Mouse (Mus musculus) neural tube, embryonic 15.5 days (tissue): ENCODE measurements at regions not wholly inside any gene's neighbourhood (a gene's known extent, or its start where the extent isn't known, plus 50 kb on each side); places are given as distances from the start of the nearest gene placed in this dataset.
"Not testable (repeated sequence)": the region's sequence is repeated elsewhere in the genome, so short reads cannot be mapped to it uniquely, and the experiment has no call there.

Experiments used
- ATAC-seq: fragments of 200-750 bp; cut with Nextera tagmentation; 2 replicates; pipeline ENCODE4 v1.8.0; 2017; ENCODE audit warnings: mild to moderate bottlenecking, moderate TSS enrichment, moderate library complexity; ENCODE audit not compliant: low FRiP score
- H3K27ac ChIP-seq: fragments of 300-500 bp; sonication (generic); replicated peaks from 2 replicates; pipeline ENCODE4 v1.5.1; 2015; ENCODE audit warnings: mild to moderate bottlenecking, inconsistent platforms
- H3K27me3 ChIP-seq: fragments of 300-500 bp; sonication (generic); replicated peaks from 2 replicates; pipeline ENCODE4 v1.6.1; 2015; ENCODE audit warnings: inconsistent platforms
- H3K36me3 ChIP-seq: fragments of 300-500 bp; sonication (generic); 2 replicates; pipeline ENCODE4 v1.6.1; 2015; ENCODE audit warnings: inconsistent platforms
- H3K4me1 ChIP-seq: fragments of 300-500 bp; sonication (generic); 2 replicates; pipeline ENCODE4 v1.6.1; 2015; ENCODE audit warnings: inconsistent platforms
- H3K4me2 ChIP-seq: fragments of 300-500 bp; sonication (generic); 2 replicates; pipeline ENCODE4 v1.6.1; 2015; ENCODE audit warnings: inconsistent platforms, mild to moderate bottlenecking, moderate library complexity
- H3K4me3 ChIP-seq: fragments of 300-500 bp; sonication (generic); replicated peaks from 2 replicates; pipeline ENCODE4 v1.5.1; 2015; ENCODE audit warnings: mild to moderate bottlenecking, inconsistent platforms
- H3K9ac ChIP-seq: fragments of 300-500 bp; sonication (generic); replicated peaks from 2 replicates; pipeline ENCODE4 v1.6.1; 2015; ENCODE audit warnings: mild to moderate bottlenecking, inconsistent platforms
- H3K9me3 ChIP-seq: fragments of 300-500 bp; sonication (generic); replicated peaks from 2 replicates; pipeline ENCODE4 v1.6.1; 2016; ENCODE audit warnings: inconsistent platforms
- WGBS: fragments of 180-500 bp; shearing (Covaris S2); methylation state at CpG from one replicate; pipeline ENCODE4 v1.1.7; 2015; ENCODE audit warnings: mixed read lengths; 5-methylcytosine and 5-hydroxymethylcytosine counted together

GRCm38 (mm10) chr19:27601551-27601950, 171.9 kb upstream of the Pum3 start:
- H3K9ac ChIP-seq: no peak overlapping the region
- no peaks in the 10 kb centered on the region for H3K27me3 ChIP-seq
- no peaks in the 10 kb centered on the region for H3K36me3 ChIP-seq
- peaks cover 13% of the 10 kb centered on the region for H3K4me1 ChIP-seq
- no peak overlapping the region for H3K4me2 ChIP-seq
- no peak overlapping the region for H3K4me3 ChIP-seq
- no peak for ATAC-seq
- 78% methylated on average over 3 of the region's 3 CpGs for WGBS
- H3K9me3 ChIP-seq: no peaks in the 10 kb centered on the region
- no peak overlapping the region for H3K27ac ChIP-seq

- H3K9me3 ChIP-seq, H3K9ac ChIP-seq, ATAC-seq, H3K36me3 ChIP-seq, H3K27ac ChIP-seq, H3K4me3 ChIP-seq, H3K27me3 ChIP-seq, H3K4me2 ChIP-seq: not testable (repeated sequence)
- WGBS: 87% methylated on average over 9 of the region's 9 CpGs
- peaks cover 13% of the 10 kb centered on the region for H3K4me1 ChIP-seq
Measured at GRCm38 (mm10) chr19:27600386-27600785, 170.8 kb upstream of the Pum3 start.

GRCm38 (mm10) chr19:27599639-27600308, 170.1 kb upstream of the Pum3 start:
- Histone ChIP-seq H3K9me3 (no peaks in the 10 kb centered on the region), H3K27ac (peak overlapping the region; percentile 43; the same call in 1 of the 2 replicates), H3K4me2 (peak overlapping the region; percentile 21; the same call in 1 of the 2 replicates), H3K4me3 (no peak overlapping the region), H3K36me3 (no peaks in the 10 kb centered on the region), H3K27me3 (no peaks in the 10 kb centered on the region), H3K4me1 (peaks cover 13% of the 10 kb centered on the region), H3K9ac (no peak overlapping the region)
- ATAC-seq: peak; percentile 62
- 36% methylated on average over 10 of the region's 10 CpGs for WGBS

- H3K36me3 ChIP-seq: no peaks in the 10 kb centered on the region
- 83% methylated on average over 5 of the region's 5 CpGs for WGBS
- no peak overlapping the region for H3K4me3 ChIP-seq
- peaks cover 13% of the 10 kb centered on the region for H3K4me1 ChIP-seq
- H3K27me3 ChIP-seq: no peaks in the 10 kb centered on the region
- H3K9me3 ChIP-seq: no peaks in the 10 kb centered on the region
- no peak for ATAC-seq
- H3K9ac ChIP-seq: no peak overlapping the region
- no peak overlapping the region for H3K4me2 ChIP-seq
- H3K27ac ChIP-seq: no peak overlapping the region
Measured at GRCm38 (mm10) chr19:27598350-27598749, 168.7 kb upstream of the Pum3 start.

GRCm38 (mm10) chr19:27585566-27585965, 155.9 kb upstream of the Pum3 start:
- Histone ChIP-seq H3K27ac (no peak overlapping the region), H3K27me3 (no peaks in the 10 kb centered on the region), H3K4me3 (no peak overlapping the region), H3K9me3 (no peaks in the 10 kb centered on the region), H3K4me2 (no peak overlapping the region), H3K9ac (no peak overlapping the region), H3K4me1 (peaks cover 7% of the 10 kb centered on the region), H3K36me3 (no peaks in the 10 kb centered on the region)
- ATAC-seq: no peak
- WGBS: 37% methylated on average over 6 of the region's 6 CpGs

GRCm38 (mm10) chr19:27582111-27582500, 152.5 kb upstream of the Pum3 start:
- H3K4me2 ChIP-seq: no peak overlapping the region

GRCm38 (mm10) chr19:27581362-27582110, 151.9 kb upstream of the Pum3 start:
- no peak for ATAC-seq
- Histone ChIP-seq H3K36me3 (no peaks in the 10 kb centered on the region), H3K4me1 (peaks cover 7% of the 10 kb centered on the region), H3K4me2 (no peak overlapping the region), H3K9ac (no peak overlapping the region), H3K27me3 (no peaks in the 10 kb centered on the region), H3K9me3 (no peaks in the 10 kb centered on the region), H3K4me3 (no peak overlapping the region), H3K27ac (no peak overlapping the region)
- WGBS: 47% methylated on average over 6 of the region's 6 CpGs

More at GRCm38 (mm10) chr19:27582111-27582500, 152.5 kb upstream of the Pum3 start:
- peaks cover 7% of the 10 kb centered on the region for H3K4me1 ChIP-seq
- no peaks in the 10 kb centered on the region for H3K27me3 ChIP-seq
- H3K4me3 ChIP-seq: no peak overlapping the region
- no peaks in the 10 kb centered on the region for H3K36me3 ChIP-seq
- H3K9me3 ChIP-seq: no peaks in the 10 kb centered on the region
- ATAC-seq: no peak
- WGBS: 79% methylated on average over 8 of the region's 8 CpGs
- H3K27ac ChIP-seq: no peak overlapping the region
- H3K9ac ChIP-seq: no peak overlapping the region

- Histone ChIP-seq H3K4me3 (no peak overlapping the region), H3K4me1 (peaks cover 3% of the 10 kb centered on the region), H3K9me3 (no peaks in the 10 kb centered on the region), H3K9ac (no peak overlapping the region), H3K27ac (no peak overlapping the region), H3K36me3 (no peaks in the 10 kb centered on the region), H3K4me2 (no peak overlapping the region), H3K27me3 (no peaks in the 10 kb centered on the region)
- no peak for ATAC-seq
Measured at GRCm38 (mm10) chr19:27576478-27576877, 146.9 kb upstream of the Pum3 start.

- no peak overlapping the region for H3K4me2 ChIP-seq
- no peak overlapping the region for H3K9ac ChIP-seq
- no peak overlapping the region for H3K4me3 ChIP-seq
- no peaks in the 10 kb centered on the region for H3K27me3 ChIP-seq
- H3K4me1 ChIP-seq: no peaks in the 10 kb centered on the region
- H3K36me3 ChIP-seq: no peaks in the 10 kb centered on the region
- ATAC-seq: no peak
- H3K9me3 ChIP-seq: no peaks in the 10 kb centered on the region
- no peak overlapping the region for H3K27ac ChIP-seq
- WGBS: 72% methylated on average over 8 of the region's 8 CpGs
Measured at GRCm38 (mm10) chr19:27566929-27567328, 137.3 kb upstream of the Pum3 start.

- no peaks in the 10 kb centered on the region for H3K27me3 ChIP-seq
- H3K4me1 ChIP-seq: no peaks in the 10 kb centered on the region
- H3K4me3 ChIP-seq: no peak overlapping the region
- no peak overlapping the region for H3K4me2 ChIP-seq
- ATAC-seq: no peak
- H3K36me3 ChIP-seq: no peaks in the 10 kb centered on the region
- no peak overlapping the region for H3K9ac ChIP-seq
- H3K9me3 ChIP-seq: no peaks in the 10 kb centered on the region
- no peak overlapping the region for H3K27ac ChIP-seq
- 87% methylated on average over 3 of the region's 3 CpGs for WGBS
Measured at GRCm38 (mm10) chr19:27566060-27566459, 136.4 kb upstream of the Pum3 start.

- 70% methylated on average over 5 of the region's 5 CpGs for WGBS
- Histone ChIP-seq H3K9ac (no peak overlapping the region), H3K27me3 (no peaks in the 10 kb centered on the region), H3K4me2 (no peak overlapping the region), H3K36me3 (no peaks in the 10 kb centered on the region), H3K9me3 (no peaks in the 10 kb centered on the region), H3K4me1 (no peaks in the 10 kb centered on the region), H3K27ac (no peak overlapping the region), H3K4me3 (no peak overlapping the region)
- no peak for ATAC-seq
Measured at GRCm38 (mm10) chr19:27564086-27564485, 134.5 kb upstream of the Pum3 start.

- WGBS: 67% methylated on average over 9 of the region's 9 CpGs
- Histone ChIP-seq H3K36me3 (no peaks in the 10 kb centered on the region), H3K9ac (no peak overlapping the region), H3K4me3 (no peak overlapping the region), H3K4me1 (no peaks in the 10 kb centered on the region), H3K27ac (no peak overlapping the region), H3K4me2 (no peak overlapping the region), H3K27me3 (no peaks in the 10 kb centered on the region), H3K9me3 (no peaks in the 10 kb centered on the region)
- no peak for ATAC-seq
Measured at GRCm38 (mm10) chr19:27563592-27563991, 134.0 kb upstream of the Pum3 start.
